Mouse (Mus musculus) heart, adult 2 months (tissue): Measurements from ENCODE around the gene Tbc1d22a.

Experiments
- EP300 ChIP-seq: fragments of 200-500 bp; IDR thresholded peaks from 2 replicates; pipeline ENCODE4 v1.6.1; 2011; ENCODE audit warnings: low read depth, low read length, control low read depth; ENCODE audit not compliant: insufficient read depth
- POLR2A ChIP-seq: fragments of 200-500 bp; IDR thresholded peaks from 2 replicates; pipeline ENCODE4 v1.6.1; 2011; ENCODE audit warnings: mild to moderate bottlenecking, low read depth, low read length, control low read depth; ENCODE audit not compliant: insufficient read depth

DNA sequence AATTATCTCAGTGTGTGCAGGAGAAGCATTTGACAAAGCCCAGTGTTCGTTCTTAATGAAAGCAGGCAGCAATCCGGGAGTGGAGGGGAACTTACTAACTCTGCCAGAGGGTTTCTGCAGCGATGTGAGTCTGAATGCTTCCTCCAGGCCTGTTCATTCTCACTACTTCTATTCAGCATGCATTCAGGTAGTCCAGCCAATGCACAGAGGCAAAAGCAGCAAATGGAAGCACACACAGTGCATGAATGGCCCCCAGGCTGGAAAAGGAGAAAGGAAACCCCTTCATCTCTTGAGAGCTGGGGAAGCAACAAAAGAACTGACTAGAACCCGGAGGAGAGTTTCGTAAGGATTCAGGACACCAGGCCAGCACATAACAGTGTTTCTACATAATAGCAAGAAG lies 169.0 kb downstream of the Tbc1d22a start:
- no peak for TF ChIP-seq EP300
- TF ChIP-seq POLR2A = no peak
